Mouse (Mus musculus): ENCODE measurements at regions not wholly inside any gene's neighbourhood (a gene's known extent, or its start where the extent isn't known, plus 50 kb on each side); places are given as distances from the start of the nearest gene placed in this dataset.
"Not testable (repeated sequence)": the region's sequence is repeated elsewhere in the genome, so short reads cannot be mapped to it uniquely, and the experiment has no call there.

DNA sequence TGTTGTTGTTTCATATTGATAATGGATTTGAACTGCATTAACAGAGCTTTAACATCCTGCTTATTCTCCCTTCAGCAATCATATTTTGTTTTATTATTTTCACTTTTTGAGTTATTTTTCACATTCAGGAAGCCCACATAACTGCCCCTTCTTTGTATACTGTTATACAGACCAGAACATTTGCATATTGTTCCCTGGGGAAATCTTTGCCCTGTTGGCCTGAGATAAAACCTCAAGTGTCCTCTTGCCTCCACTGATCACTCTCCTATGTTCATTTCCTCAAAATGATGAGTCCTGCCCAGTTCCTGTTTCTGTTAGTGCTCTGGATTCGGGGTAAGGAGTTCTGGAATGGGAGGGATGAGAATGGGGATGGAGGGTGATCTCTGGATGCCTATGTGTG is 73.9 kb upstream of the Tacstd2 start:
- TF ChIP-seq CTCF (IDR thresholded peaks at IDR 0.05 in 2 of 3, conservative IDR thresholded peaks at IDR 0.05 in 1 of 3; ENCODE audit: control insufficient read depth in 1 of 3, insufficient read depth in 1 of 3, low read depth in 2 of 3, low read length in 3 of 3, poor library complexity in 1 of 3, severe bottlenecking in 1 of 3); MAX (IDR thresholded peaks at IDR 0.05; ENCODE audit: low read length); ETS1 (IDR thresholded peaks at IDR 0.05; ENCODE audit: low read depth, low read length); POLR2A (IDR thresholded peaks at IDR 0.05; ENCODE audit: control insufficient read depth in 1 of 2, insufficient read depth in 1 of 2, low read depth in 1 of 2, low read length in 2 of 2, poor library complexity in 1 of 2); TBP (IDR thresholded peaks at IDR 0.05; ENCODE audit: low read depth, low read length); ZC3H11A (IDR thresholded peaks at IDR 0.05; ENCODE audit: low read depth, low read length); UBTF (IDR thresholded peaks at IDR 0.05; ENCODE audit: borderline replicate concordance, insufficient read depth, low read depth, low read length); EP300 (IDR thresholded peaks at IDR 0.05; ENCODE audit: low read depth in 1 of 2, low read length in 2 of 2); POLR2AphosphoS5 (IDR thresholded peaks at IDR 0.05; ENCODE audit: borderline replicate concordance, low read depth, low read length): not testable (repeated sequence)
